Mouse (Mus musculus): Measurements from ENCODE around the gene Tmem59.

Tmem59 gene

GRCm38 (mm10) chr4:107180746-107181145 lies 2.5 kb downstream of the Tmem59 start:
- DNase-seq (ENCODE audit: low spot score) = no peak

DNA sequence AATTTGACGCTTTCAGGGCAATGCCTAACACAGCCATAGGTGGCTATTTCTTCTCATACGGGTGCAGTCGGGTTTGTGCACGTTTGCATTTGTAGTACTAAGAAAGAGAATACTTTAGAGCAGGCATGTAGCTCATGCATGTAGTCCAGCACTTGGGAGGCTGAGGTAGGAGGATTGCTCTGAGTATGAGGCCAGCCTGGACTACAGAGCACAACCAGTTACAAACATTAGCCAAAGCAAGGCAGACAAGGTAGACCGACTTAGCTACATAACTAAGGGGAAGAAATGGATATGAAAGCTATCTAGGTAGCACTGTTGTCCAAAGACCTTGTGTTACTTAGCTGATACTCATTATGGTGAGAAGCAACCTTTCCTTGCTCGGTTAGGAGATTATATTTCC lies 3.7 kb downstream of the Tmem59 start:
- DNase-seq (ENCODE audit: low spot score) = no peak

- DNase-seq (ENCODE audit: low spot score) = no peak
These were observed 4.6 kb downstream of the Tmem59 start for GRCm38 (mm10) chr4:107182796-107183195.

- no peak for DNase-seq (ENCODE audit: low spot score)
These were observed 5.0 kb downstream of the Tmem59 start for GRCm38 (mm10) chr4:107183203-107183602.

- DNase-seq (ENCODE audit: low spot score) = no peak
These were observed 7.5 kb downstream of the Tmem59 start for GRCm38 (mm10) chr4:107185703-107186102.

DNA sequence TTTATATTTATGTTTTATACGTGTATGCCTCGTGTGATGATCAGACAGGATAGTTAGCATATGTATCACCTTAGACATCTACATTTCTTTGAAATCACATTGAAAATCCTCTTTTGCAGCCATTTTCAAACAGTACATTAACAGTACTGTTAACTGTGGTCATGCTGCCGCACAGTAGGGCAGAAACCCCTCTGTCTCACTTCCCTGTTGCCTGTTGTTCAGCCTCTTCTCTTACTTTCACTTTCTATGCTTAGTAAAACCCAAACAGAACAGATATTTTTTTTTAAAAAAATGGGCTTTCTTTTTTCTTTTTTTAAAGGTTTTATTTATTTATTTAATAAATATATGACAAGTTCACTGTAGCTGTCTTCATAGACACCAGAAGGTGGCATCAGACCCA lies 15.6 kb downstream of the Tmem59 start:
- DNase-seq (ENCODE audit: low spot score) = no peak

DNA sequence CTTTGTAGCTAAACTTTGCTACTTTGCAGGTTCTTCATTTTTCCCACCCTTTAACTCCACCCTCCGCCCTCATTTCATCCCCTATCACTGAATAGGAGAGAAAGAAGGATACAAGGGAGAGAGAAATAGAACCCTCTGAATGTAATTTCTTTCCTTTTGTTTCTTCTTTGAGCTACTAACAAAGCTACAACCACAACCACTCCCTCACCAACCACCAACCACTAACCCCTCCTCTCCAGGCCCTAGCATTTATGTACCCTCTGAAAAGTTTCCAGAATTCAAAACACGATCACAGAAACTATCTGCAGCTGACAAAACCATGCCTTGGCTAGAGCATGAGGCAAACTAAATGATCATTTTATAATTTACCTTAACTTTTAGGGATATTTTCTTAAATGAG lies 18.3 kb downstream of the Tmem59 start:
- no peak for DNase-seq (ENCODE audit: low spot score)

DNA sequence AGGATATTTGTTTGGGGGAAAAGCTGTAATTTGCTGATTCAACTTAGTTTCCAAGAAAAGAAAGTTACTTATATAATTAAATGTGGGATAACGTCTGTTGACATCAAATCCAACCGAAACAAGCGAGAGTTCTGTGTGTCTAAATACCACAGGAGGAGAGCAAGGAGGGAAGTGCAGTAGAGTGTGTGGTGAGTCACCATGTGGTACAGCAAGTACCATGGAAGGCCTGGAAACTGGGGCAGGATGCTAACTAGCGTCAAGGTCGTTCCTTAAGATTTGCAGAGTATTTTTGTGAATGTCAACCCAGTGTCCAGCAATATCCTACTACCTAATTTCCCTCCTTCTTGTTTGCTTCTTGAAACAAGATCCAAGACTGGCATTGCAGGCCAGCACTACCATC lies 19.9 kb downstream of the Tmem59 start:
- no peak for DNase-seq (ENCODE audit: low spot score)

- DNase-seq (ENCODE audit: low spot score) = no peak
These were observed 23.6 kb downstream of the Tmem59 start for GRCm38 (mm10) chr4:107201779-107202178.

GRCm38 (mm10) chr4:107203001-107203400 lies 24.8 kb downstream of the Tmem59 start:
- DNase-seq (ENCODE audit: low spot score) = no peak

GRCm38 (mm10) chr4:107207016-107207415 lies 28.8 kb downstream of the Tmem59 start:
- no peak for DNase-seq (ENCODE audit: low spot score)

- no peak for DNase-seq (ENCODE audit: low spot score)
These were observed 30.7 kb downstream of the Tmem59 start, which contains the start of gene Ldlrad1 for GRCm38 (mm10) chr4:107208880-107209279. TSS of gene Ldlrad1 (plus strand) at chr4:107209180.

DNA sequence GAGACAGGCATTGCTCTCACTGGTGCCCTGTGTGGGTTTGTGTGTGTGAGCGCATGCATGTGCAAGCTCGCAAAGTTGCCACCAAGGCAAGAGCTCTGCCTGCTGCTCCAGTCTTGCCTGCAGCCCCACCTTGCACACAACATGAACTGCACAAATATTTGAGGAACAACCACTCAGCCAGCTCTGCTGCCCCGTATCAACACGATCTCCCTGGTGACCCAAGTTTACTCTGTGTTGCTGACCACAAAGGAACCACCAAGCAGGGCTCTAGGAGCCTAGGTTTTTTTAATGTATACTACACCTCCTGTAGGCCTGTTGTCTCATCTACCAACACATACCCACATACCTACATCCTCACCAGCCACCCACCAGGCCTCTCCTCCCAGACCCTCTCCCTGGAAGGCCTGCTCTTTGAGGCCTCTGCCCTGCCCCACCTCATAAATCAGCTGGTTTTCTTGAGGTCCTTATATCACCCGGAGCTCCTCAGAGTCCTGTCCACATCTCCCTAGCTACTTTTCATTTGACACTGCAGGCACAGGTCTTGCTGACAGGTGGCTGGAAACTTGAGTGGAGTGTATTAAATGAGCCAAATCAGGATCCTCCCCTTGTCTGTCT lies 32.4 kb downstream of the Tmem59 start:
- no peak for DNase-seq (ENCODE audit: low spot score)

GRCm38 (mm10) chr4:107211465-107211864 lies 33.3 kb downstream of the Tmem59 start:
- no peak for DNase-seq (ENCODE audit: low spot score)

DNA sequence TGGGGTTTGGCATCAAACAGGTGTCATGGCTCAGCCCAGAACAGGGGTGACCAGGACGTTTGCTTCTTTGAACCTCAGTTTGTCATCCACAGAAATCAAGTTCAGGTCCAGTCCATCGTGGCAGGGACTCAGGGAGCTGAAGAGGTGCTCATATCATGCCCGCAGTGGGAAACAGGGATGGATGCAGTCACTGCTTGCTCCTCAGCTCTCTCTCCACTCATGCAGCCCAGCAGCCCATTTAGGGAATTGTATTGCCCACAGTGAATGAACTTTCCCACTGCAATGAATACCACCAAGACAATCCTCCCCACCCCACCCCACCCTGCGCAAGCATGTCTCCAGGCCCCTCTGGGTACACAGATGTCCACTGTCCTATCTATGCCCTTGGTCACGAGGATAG lies 33.7 kb downstream of the Tmem59 start:
- DNase-seq (ENCODE audit: low spot score) = no peak

- DNase-seq (ENCODE audit: low spot score) = no peak
These were observed 35.2 kb downstream of the Tmem59 start for GRCm38 (mm10) chr4:107213279-107214011.

DNA sequence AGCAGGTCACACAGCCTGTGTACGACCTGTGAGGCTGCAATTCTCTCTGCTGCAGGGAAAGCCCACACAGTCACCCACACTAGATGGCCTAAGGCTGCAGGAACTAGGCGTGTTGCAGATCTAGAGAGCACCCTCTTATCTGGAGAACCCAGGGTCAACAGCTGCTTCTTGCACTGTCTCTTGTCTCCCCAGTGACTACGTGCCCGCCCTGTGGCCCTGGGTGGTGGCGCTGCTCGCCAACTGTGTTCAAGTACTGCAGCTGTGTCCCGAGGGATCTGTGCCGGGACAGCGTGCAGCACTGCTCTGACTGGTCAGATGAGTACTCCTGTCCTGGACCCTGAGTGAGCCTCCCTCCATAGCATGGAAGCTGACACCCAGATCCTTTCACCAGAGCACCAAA lies 39.4 kb downstream of the Tmem59 start:
- DNase-seq (ENCODE audit: low spot score) = no peak

DNA sequence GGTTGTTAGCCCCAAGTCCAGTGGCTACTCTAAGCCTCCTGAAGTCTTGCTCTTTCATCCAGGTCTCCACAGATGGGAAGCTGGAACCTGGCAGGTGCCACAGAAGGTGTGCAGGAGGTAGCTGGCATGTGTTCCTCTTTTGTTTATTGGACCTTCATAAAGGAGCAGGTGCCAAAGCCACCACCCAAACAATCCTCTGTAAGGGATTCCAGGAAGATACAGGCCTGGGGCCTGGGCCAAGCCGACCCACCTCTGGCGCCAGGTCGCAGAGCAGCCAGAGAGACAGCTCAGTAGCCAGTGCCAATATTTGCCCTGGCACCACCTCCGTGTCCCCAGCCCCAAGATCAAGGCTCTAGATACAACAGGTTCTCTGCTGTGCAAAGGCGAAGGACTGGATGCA lies 43.3 kb downstream of the Tmem59 start:
- DNase-seq (ENCODE audit: low spot score) = no peak

- DNase-seq (ENCODE audit: low spot score) = no peak
These were observed 45.3 kb downstream of the Tmem59 start for GRCm38 (mm10) chr4:107223225-107224204.

DNA sequence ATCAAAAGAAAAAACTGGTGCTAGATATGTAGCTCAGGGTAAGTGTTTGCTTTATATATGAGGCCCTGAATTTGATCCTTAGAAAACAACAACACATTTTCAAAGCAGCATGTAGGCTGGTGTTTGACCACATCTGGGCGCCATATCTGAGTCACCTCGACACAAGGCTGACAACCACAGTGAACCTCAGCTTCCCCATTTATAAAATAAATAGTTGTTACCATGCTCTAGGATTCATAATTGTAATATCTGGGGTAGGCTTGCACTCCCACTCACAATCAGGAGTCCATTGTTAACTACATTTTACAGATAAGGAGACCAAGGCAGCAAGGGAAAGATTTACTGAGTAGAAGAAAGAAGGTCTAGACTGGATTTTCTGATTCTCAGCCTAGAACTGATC lies 48.1 kb downstream of the Tmem59 start:
- DNase-seq (ENCODE audit: low spot score) = no peak

DNA sequence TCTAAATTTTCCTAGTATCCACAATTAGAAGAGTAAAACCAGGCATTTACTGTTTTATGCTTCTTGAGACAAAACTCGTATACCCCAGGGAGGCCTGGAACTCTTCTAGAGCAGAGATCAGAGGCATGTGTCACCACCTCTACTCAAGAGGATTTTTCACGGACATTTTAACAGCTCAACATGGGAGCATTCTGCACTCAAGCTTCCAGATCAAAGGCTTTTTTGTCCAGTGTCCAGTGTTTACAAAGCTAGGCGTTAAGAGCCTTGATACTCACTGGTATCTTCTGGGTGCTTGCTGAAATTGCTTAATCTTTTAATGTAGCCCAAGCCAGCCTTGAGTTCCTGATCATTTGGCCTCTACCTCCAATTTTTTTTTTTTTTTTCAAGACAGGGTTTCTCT lies 54.0 kb downstream of the Tmem59 start:
- DNase-seq (ENCODE audit: low spot score) = no peak

DNA sequence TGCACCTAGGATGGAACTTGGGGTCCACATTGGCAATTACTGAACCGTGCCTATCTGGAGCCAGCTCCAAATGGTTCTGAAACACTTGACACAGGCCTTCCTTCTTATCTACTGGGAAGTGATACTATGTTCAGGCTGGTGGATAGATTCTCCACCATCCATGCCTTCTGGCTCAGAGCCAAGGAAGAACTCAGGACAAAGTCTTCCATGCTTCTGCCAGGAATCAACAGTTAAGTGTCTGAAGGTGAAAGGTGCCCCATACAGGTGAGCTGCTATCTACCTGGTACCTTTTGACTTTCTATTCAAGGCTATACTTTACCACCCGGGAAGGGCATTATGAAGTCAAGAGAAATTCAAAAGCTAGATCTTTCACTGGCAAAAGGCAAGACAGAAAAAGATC lies 60.1 kb downstream of the Tmem59 start:
- no peak for DNase-seq (ENCODE audit: low spot score)

GRCm38 (mm10) chr4:107240196-107240595 lies 62.0 kb downstream of the Tmem59 start:
- DNase-seq (ENCODE audit: low spot score) = no peak

Measured in yolk sac, embryonic 10.5 days (tissue).